In the genomic region with DNA sequence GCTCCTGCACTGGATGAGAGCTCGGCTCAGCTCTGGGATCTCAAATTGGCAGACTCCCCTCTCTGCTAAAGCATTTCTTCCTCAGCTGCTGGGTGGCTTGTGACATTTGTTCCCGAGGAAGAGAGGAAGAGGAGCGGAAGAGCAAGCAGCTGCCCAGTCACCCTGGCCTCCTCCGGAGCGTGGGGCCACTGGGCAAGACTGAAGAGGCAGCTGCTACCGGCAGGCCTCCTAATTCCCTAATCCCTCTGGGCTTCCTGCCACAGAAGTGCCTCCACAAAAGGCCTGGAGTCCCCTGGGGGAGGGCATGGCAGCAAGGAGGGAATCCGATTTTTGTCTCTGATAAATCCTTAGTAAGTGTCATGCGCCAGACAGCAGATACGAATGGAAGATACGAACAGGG, we compare ENCODE assay signal across 9 mouse cellular contexts.
A peak's percentile ranks its signal among the peaks of the same experiment; 100 is the strongest.
DNase-seq lines count a peak whose midpoint lies in the region; ATAC-seq and TF ChIP-seq lines count a peak whose summit lies in the region.
"Had no signal": no experiment of that assay in that cellular context is flagged by ENCODE, and none has a peak within 500 bp of the region (broad histone marks: within the 10 kb centered on the region; RNA-seq: fewer than 3 reads in every experiment).

No protein-coding gene starts in this region.

- no peak overlapping the region for H3K9ac ChIP-seq in forebrain, embryonic 15.5 days (replicated peaks)
- no peak overlapping the region for H3K9ac ChIP-seq in midbrain, embryonic 12.5 days (replicated peaks)
- H3K9ac ChIP-seq in stomach, postnatal 0 days (ENCODE audit: low read length): no peak overlapping the region
- H3K9ac ChIP-seq: heart, embryonic 13.5 days had no signal

- peaks cover 14% of the 10 kb centered on the region for H3K4me1 ChIP-seq in forebrain, embryonic 15.5 days
- H3K4me1 ChIP-seq in midbrain, embryonic 12.5 days: peaks cover 10% of the 10 kb centered on the region; the same call in 1 of the 2 replicates
- no peaks in the 10 kb centered on the region for H3K4me1 ChIP-seq in stomach, postnatal 0 days (replicated peaks; ENCODE audit: control insufficient read depth, insufficient read depth)
- H3K4me1 ChIP-seq: heart, embryonic 13.5 days had no signal

- TF ChIP-seq EP300 in stomach, postnatal 0 days (optimal IDR thresholded peaks at IDR 0.05): no peak

- WGBS in forebrain, embryonic 15.5 days: 28% methylated on average over 9 of the region's 10 CpGs
- WGBS in midbrain, embryonic 12.5 days: 25% methylated on average over 10 of the region's 10 CpGs
- 45% methylated on average over 10 of the region's 10 CpGs for WGBS in stomach, postnatal 0 days

- peak overlapping the region; percentile 54 for H3K27ac ChIP-seq in forebrain, embryonic 15.5 days (replicated peaks)
- H3K27ac ChIP-seq in midbrain, embryonic 12.5 days (replicated peaks): peak overlapping the region; percentile 84
- 0 out of 2 replicates have a peak overlapping the region, but pooled peaks have one; percentile 9 for H3K27ac ChIP-seq in stomach, postnatal 0 days (replicated peaks)
- H3K27ac ChIP-seq: heart, embryonic 13.5 days had no signal

- H3K4me3 ChIP-seq in forebrain, embryonic 15.5 days: no peak overlapping the region
- H3K4me3 ChIP-seq in midbrain, embryonic 12.5 days: no peak overlapping the region
- no peak overlapping the region for H3K4me3 ChIP-seq in stomach, postnatal 0 days (ENCODE audit: low read depth, low read length)
- H3K4me3 ChIP-seq: heart, embryonic 13.5 days had no signal

- TF ChIP-seq CTCF in stomach, postnatal 0 days (IDR thresholded peaks at IDR 0.05; ENCODE audit: low read depth): no peak

- ATAC-seq in forebrain, embryonic 15.5 days (replicated peaks): peak; percentile 17; the same call in 1 of the 2 replicates
- peak; percentile 61 for ATAC-seq in midbrain, embryonic 12.5 days (ENCODE audit: low FRiP score, low read depth)
- ATAC-seq in stomach, postnatal 0 days (ENCODE audit: low FRiP score, low TSS enrichment): no peak; the same call in 1 of the 2 replicates

- H3K9me3 ChIP-seq in forebrain, embryonic 15.5 days: no peaks in the 10 kb centered on the region
- H3K9me3 ChIP-seq in midbrain, embryonic 12.5 days: no peaks in the 10 kb centered on the region
- no peaks in the 10 kb centered on the region for H3K9me3 ChIP-seq in stomach, postnatal 0 days (ENCODE audit: control insufficient read depth, low read length)
- H3K9me3 ChIP-seq: heart, embryonic 13.5 days had no signal

- H3K36me3 ChIP-seq in forebrain, embryonic 15.5 days: no peaks in the 10 kb centered on the region
- no peaks in the 10 kb centered on the region for H3K36me3 ChIP-seq in midbrain, embryonic 12.5 days
- H3K36me3 ChIP-seq in stomach, postnatal 0 days (ENCODE audit: control insufficient read depth, insufficient read depth, low read length): no peaks in the 10 kb centered on the region
- H3K36me3 ChIP-seq: heart, embryonic 13.5 days had no signal

- no peak overlapping the region for H3K4me2 ChIP-seq in forebrain, embryonic 15.5 days (replicated peaks)
- H3K4me2 ChIP-seq in midbrain, embryonic 12.5 days (replicated peaks): peak overlapping the region; percentile 27; the same call in 1 of the 2 replicates
- peak overlapping the region; percentile 25 for H3K4me2 ChIP-seq in stomach, postnatal 0 days (replicated peaks; ENCODE audit: low read depth)
- H3K4me2 ChIP-seq: heart, embryonic 13.5 days had no signal

- DNase-seq in urinary bladder, postnatal 14 days (ENCODE audit: low spot score): peak; percentile 29
- DNase-seq in urinary bladder, postnatal 10 days (ENCODE audit: low spot score): no peak
- no peak for DNase-seq in stomach, postnatal 0 days (ENCODE audit: low spot score)
- no peak for DNase-seq in lung, postnatal 10 days
- no peak for DNase-seq in adrenal gland, adult 2 months
- no peak for DNase-seq in urinary bladder, postnatal 25 days (ENCODE audit: low spot score)

- H3K27me3 ChIP-seq in forebrain, embryonic 15.5 days: no peaks in the 10 kb centered on the region
- no peaks in the 10 kb centered on the region for H3K27me3 ChIP-seq in midbrain, embryonic 12.5 days
- H3K27me3 ChIP-seq in stomach, postnatal 0 days (ENCODE audit: control insufficient read depth, insufficient read depth, low read length): no peaks in the 10 kb centered on the region
- H3K27me3 ChIP-seq: heart, embryonic 13.5 days had no signal

Comparison
In these comparisons a context has a peak if more than half of its experiments do, and no peak if none do; other contexts are left out.
1. H3K27ac ChIP-seq: peak in every context shown above with its lines; median percentile 84 in midbrain, embryonic 12.5 days; 54 in forebrain, embryonic 15.5 days; 9 in stomach, postnatal 0 days.